Mouse (Mus musculus): Measurements from ENCODE around the gene Gnptg.

The Gnptg gene

DNA sequence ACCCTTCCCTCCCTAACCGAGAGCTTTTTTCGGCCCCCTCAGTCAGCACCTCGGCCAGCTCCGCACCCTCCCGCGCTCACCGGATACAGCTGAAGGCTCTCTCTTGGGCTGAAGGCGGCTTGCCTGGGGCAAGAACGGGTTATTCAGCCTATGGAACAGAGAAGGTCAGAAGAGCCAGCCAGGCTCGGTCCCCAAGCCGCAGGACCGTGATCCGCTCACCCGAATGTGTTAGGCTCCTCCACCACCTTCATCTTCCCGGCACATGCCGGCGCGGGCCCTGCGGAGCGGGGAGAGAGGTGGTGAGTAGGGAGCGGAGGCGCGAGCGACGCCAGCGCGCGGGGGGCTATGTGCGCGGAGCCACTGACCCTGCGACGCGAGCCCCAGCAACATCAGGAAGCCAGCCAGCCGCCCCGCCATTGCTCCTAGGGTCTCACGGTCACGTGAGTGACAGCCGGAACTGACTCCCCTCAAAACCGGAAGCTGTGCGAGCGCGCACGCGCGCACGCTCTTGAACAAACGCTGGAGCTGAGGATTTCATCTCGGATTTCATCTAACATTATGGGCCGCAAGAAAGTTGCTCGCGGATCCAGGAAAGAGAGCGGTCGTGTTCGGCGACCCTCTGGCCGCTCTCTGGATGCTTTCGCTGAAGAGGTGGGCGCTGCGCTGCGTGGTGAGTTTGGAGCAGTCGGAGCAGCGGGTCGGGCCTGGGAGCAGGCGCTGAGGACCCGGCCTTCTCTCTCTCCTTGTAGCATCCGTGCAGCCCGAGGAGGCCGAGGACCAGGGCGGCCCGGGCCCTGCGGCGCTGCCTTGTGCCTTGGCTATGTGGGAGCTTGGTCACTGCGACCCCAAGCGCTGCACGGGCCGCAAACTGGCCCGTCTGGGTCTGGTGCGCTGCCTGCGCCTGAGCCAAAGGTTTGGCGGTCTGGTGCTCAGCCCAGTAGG, at the start of gene Gnptg, which contains the start of gene Tsr3:
Gnptg (minus strand) TSS at position 430 of the 942 bp plus-strand sequence.
Tsr3 (plus strand) TSS at position 476 of the 942 bp plus-strand sequence.
- in situ Hi-C loops (cut with MboI, MseI), result no loop called here

GRCm38 (mm10) chr17:25288842-25289241, 48.9 kb upstream of the Gnptg start:
- in situ Hi-C loops (cut with MboI, MseI), result no loop called here

DNA sequence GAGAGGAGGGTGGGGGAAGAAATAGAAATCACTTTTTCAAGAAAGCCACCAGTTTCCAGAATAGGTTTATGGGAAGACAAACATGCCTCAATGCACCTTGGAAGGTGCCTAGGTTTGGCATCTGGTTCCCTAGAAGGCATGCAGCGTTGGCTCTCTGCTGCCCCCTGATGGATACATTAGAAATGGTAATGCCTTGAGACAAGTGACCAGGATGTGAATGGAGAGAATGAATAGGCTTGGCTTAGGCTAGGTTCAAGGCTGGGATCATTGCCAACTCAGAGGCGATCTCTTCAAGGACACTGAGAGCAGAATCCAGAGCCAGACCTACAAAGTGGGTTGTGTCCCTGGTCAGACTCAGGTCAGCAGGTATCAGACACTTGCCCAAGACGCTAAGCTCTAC, 45.1 kb upstream of the Gnptg start:
- in situ Hi-C loops (cut with MboI, MseI), result no loop called here

GRCm38 (mm10) chr17:25282133-25282532, 42.2 kb upstream of the Gnptg start:
- in situ Hi-C loops (cut with MboI, MseI), result no loop called here

- in situ Hi-C loops (cut with MboI, MseI), result loop anchor here (5.0 kb wide), 1 partner anchor 94 kb away; the partner anchor contains the start of gene BC003965
Observed at GRCm38 (mm10) chr17:25275833-25276232, 35.9 kb upstream of the Gnptg start.

DNA sequence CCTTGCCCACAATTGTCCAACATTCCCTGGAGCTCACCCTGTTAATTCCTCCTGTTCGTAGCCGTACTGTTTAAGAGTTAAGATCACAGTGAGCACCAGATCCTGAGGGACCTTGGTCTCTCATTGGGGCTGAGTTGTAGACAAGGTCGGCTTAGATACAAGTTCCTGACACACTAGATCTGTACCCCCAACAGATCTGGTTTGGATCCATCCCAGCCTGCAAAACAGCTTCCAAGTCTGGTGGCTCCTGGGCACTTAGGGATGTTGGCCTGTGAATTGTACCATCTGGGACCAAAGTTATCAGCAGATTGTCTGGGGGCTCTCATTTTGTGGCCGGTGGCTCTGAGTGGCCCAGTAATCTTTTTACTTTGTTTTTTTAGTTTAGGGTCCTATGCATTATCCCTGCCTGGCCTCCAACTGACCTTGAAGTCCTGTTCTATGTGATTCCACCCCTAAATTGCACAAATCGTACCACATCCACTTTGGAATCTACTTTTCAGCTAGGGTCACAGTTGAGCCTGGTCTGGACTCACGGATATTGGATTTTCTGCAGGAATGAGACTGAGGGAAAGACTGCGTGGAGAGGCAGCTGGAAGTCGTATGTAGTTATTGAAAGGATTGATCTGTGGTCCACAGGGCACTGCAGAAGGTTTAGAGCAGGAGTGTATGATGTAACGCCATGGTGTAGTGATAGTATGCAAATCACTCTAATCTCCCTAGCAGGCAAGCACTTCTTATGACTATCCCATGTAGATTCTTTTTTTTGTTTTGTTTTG, 34.8 kb upstream of the Gnptg start, which contains the start of gene Ube2i:
Ube2i (minus strand) TSS at position 52 of the 776 bp plus-strand sequence.
- in situ Hi-C loops (cut with MboI, MseI), result loop anchor here (5.0 kb wide), 3 partner anchors 52 to 162 kb away; partner anchors contain the start of gene BC003965

DNA sequence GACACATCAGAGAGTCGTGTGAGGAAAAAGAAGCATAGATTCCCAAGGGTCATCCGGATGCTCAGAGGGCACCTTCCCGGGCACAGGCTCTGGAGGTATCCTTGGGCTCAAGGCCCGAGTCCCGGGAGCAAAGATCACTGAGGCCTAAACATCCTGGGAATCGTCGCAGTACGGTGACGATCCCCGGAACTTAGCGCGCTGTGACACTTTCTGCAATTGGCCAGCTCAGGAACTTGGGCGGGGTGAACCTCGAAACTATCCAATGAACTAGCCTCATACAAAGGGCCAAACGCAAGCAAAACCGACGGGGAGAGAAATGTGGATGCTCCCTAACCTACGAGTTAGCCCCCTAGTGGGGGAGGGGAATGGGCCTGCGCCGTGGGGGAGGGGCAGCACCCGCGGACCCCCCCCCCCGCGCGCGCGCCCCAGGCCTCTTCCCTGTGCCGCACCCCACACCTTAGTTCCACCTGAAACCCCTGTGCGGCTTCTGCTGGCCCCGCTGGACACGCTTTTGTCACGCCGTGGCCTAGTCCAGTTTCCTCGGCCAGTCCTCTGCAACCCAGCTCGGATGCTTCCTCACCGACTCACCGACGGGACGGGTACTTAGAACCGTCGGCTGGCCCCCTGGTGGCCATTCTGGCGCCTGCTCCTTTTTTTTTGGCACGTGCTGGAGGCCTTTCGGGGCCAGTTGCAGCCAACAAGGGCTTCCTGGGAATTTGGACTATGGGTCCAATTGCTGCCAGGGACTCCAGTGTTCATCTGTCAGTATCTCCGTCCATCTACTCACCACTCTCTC, 34.0 kb upstream of the Gnptg start:
- in situ Hi-C loops (cut with MboI, MseI), result loop anchor here (5.0 kb wide), 2 partner anchors 52 to 162 kb away; no protein-coding TSS in a partner anchor

DNA sequence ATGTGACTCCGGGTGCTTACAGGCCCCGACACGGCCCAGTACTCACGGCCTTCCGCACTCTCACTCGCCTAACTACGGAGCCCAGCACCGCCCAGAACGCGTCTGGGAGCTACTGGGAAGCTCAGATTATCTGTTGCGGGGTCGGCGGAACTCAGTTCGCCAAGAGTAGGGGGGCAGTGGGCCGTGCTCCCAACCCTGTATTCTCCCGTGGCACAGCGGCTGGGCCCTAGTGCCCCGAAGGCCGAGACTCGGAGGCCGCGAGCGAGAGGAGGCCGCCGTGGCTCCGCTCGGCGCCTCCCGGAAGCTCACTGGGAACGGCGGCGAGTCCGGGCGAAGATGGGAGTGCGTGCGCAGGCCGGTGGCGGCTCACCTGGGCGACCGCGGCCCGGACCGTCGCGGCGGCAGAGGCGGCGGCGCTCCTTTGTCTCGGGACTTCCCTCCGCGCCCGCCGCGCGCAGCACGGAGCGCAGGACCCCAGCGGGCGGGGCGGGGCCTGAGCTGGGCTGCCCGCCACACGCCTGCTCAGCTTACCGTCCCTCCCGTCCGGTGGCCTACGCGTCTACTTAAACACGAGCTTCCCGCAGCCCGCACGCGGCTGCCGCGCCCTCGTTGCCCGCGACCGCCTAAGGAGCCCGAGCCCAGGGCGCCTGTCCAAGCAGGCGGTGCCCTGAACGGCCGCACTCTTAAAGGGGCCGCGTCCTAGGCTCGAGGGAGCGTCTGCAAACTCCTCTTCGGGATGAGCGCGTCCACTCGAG, 33.2 kb upstream of the Gnptg start:
- in situ Hi-C loops (cut with MboI, MseI), result loop anchor here (5.0 kb wide), 2 partner anchors 51 to 161 kb away; no protein-coding TSS in a partner anchor

- in situ Hi-C loops (cut with MboI, MseI), result loop anchor here (5.0 kb wide), 2 partner anchors 50 to 160 kb away; no protein-coding TSS in a partner anchor
Observed at GRCm38 (mm10) chr17:25272326-25272725, 32.4 kb upstream of the Gnptg start.

- in situ Hi-C loops (cut with MboI, MseI), result loop anchor here (5.0 kb wide), 2 partner anchors 49 to 159 kb away; no protein-coding TSS in a partner anchor
Observed at GRCm38 (mm10) chr17:25270795-25271335, 30.9 kb upstream of the Gnptg start.

GRCm38 (mm10) chr17:25264453-25264852, 24.5 kb upstream of the Gnptg start:
- in situ Hi-C loops (cut with MboI, MseI), result no loop called here

DNA sequence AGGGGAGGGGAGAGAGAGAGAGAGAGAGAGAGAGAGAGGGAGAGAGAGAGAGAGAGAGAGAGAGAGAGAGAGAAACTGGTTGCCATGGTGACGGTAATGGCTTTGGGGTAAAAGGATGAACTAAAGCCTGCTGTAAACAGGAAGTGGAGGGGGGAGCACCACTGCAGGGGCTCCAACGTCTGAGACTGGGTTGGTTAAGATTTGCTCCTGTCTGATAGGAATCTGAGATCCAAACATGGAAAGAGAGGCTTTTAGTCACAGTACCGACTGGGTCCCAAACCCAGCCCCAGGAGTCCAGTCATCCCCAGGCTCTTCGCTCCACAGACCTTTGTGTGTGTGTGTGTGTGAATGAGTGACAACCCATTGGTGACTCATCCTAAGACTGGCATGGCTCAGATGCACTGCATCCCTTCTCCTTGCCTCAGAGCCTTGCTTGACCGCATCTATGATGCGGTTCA, 17.9 kb upstream of the Gnptg start:
- in situ Hi-C loops (cut with MboI, MseI), result no loop called here

DNA sequence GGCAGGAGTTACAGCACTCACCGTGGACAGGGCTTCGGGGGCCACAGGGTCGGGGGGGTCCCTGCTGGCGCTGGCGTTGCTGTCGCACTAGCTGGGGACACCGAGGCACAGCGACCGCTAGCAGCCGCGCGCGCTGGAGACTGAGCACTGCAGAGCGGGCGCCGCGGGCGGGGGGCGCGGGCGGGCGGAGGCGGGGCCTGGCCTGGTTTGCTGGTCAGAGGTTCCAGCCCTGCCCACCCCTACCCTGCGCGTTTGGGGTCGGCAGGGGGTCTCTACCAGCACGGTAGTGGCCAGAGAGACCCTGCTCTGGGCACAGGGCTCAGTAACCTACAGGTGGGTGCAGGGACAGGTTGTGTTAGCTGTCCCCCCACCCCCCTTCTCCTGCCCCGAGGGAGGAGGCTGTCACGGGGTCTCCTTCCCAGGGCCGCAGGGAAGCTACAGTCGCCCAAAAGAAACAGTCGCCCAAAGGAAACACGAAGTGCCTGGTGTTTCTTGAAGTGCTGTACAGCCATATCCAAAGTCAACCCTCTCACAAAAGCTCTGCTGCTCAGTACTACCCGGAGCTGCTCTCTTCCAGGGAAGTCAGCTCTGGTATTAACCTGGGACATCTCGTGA, 16.3 kb upstream of the Gnptg start, which contains the start of gene Baiap3:
Baiap3 (minus strand) TSS at position 225 of the 615 bp plus-strand sequence.
- in situ Hi-C loops (cut with MboI, MseI), result no loop called here

DNA sequence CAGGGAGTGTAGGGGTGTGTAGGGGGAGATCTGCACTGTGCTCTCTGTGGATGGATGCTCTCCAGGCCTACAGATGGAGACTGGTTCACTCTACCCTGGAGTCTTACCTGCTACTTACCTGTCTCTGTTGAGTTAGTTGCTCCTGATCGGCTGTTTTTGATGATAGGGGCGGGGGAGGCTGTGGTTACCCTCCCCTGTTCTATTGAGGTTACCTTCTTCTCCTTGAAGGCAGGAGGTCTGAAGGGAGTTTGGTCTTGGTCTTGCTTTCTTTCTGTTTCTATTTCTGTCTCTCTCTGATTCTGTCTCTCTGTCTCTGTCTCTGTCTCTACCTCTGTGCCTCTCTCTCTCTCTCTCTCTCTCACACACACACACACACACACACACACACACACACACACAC, 15.2 kb upstream of the Gnptg start:
- in situ Hi-C loops (cut with MboI, MseI), result no loop called here

- in situ Hi-C loops (cut with MboI, MseI), result no loop called here
Observed at GRCm38 (mm10) chr17:25253760-25254159, 13.8 kb upstream of the Gnptg start.

DNA sequence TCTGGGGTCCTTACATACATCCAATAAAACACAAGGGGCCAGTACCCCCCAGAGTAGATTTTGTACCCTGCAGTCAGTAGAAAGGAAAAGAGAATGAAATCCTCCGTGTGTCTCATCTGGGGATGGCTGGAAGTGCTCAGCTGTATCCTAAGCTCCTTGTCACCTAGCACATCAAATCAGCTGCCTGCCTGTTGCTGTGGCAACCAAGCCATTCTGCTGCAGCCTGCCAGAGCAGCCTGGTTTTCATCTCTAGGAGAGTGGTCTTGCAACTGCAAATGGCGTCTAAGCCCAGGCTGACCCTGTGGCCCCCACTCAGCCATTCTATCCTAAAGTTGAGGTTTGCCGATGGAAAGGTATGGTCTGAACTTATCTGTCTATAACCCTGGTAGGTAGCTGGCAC, 12.7 kb upstream of the Gnptg start:
- in situ Hi-C loops (cut with MboI, MseI), result no loop called here

GRCm38 (mm10) chr17:25250181-25250835, 10.4 kb upstream of the Gnptg start:
- in situ Hi-C loops (cut with MboI, MseI), result no loop called here

DNA sequence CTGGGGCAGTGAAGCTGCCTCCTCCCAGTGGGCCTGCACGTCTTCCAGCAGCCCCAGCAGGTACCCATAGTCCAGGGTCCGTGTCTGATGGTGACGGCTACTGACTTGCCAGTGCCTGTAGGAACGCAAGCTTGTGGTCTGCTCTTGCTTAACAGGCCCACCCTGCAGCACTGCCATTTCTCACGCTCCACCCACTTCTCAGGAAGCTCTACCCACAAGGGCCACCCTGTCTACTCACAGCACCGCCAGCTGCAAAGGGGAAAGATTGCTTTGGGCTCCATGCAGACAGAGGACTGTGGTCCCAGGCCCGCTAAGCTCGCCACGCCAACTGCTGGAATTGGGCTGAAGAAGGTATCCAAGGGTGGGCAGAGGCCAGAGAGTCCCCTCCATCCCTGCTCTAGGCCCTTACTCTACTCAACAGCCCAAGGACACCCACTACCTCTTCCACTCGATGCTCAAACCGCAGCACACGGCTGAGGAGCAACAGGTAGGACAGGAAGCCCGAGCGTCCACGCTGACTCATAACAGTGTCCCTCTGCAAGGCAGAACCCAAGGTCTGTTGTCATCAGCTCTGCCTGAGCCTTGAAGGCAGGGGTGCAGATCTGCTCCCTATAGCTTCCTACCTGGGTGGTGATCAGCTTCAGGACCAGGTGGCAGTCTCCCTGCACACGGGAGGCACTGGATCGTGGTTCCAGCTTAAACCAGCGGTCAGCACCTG, 8.3 kb upstream of the Gnptg start:
- in situ Hi-C loops (cut with MboI, MseI), result no loop called here

Measured in T-helper 1 cell (primary cell).